Mouse (Mus musculus): ENCODE results near the gene Sec14l2. TPM values are rescaled to one million over a fixed set of nuclear protein-coding genes. Genes with fewer than 3 reads are reported as not detected.
A peak's percentile ranks its signal among the peaks of the same experiment; 100 is the strongest.

Sec14l2 gene
- total RNA-seq, 1 experiment from 2014 or later: 3.7 TPM

GRCm38 (mm10) chr11:4105444-4105843, 17.8 kb downstream of the Sec14l2 start:
- ATAC-seq (replicated peaks; ENCODE audit: low read depth, poor library complexity, severe bottlenecking): no peak

GRCm38 (mm10) chr11:4104989-4105388, 18.2 kb downstream of the Sec14l2 start:
- ATAC-seq (replicated peaks; ENCODE audit: low read depth, poor library complexity, severe bottlenecking): no peak

- no peak for ATAC-seq (replicated peaks; ENCODE audit: low read depth, poor library complexity, severe bottlenecking)
These were observed 19.7 kb downstream of the Sec14l2 start for GRCm38 (mm10) chr11:4103522-4103921.

GRCm38 (mm10) chr11:4101851-4102250, 21.4 kb downstream of the Sec14l2 start:
- 0 out of 2 replicates have a peak, but pooled peaks have one; percentile 34 for ATAC-seq (replicated peaks; ENCODE audit: low read depth, poor library complexity, severe bottlenecking)

GRCm38 (mm10) chr11:4099447-4099846, 23.8 kb downstream of the Sec14l2 start:
- ATAC-seq (replicated peaks; ENCODE audit: low read depth, poor library complexity, severe bottlenecking): no peak

GRCm38 (mm10) chr11:4098816-4099215, 24.4 kb downstream of the Sec14l2 start:
- ATAC-seq (replicated peaks; ENCODE audit: low read depth, poor library complexity, severe bottlenecking): no peak

GRCm38 (mm10) chr11:4098120-4098519, 25.1 kb downstream of the Sec14l2 start:
- no peak for ATAC-seq (replicated peaks; ENCODE audit: low read depth, poor library complexity, severe bottlenecking)

GRCm38 (mm10) chr11:4097091-4097621, 26.1 kb downstream of the Sec14l2 start:
- no peak for ATAC-seq (replicated peaks; ENCODE audit: low read depth, poor library complexity, severe bottlenecking)

GRCm38 (mm10) chr11:4096054-4096984, 26.9 kb downstream of the Sec14l2 start:
- peak; percentile 85 for ATAC-seq (replicated peaks; ENCODE audit: low read depth, poor library complexity, severe bottlenecking)

GRCm38 (mm10) chr11:4095171-4096053, 27.8 kb downstream of the Sec14l2 start, which contains the start of gene Mtfp1:
Mtfp1 (minus strand) TSS chr11:4095445.
- peak; percentile 37 for ATAC-seq (replicated peaks; ENCODE audit: low read depth, poor library complexity, severe bottlenecking)

GRCm38 (mm10) chr11:4094378-4095170, 28.6 kb downstream of the Sec14l2 start:
- peak; percentile 37; the same call in 1 of the 2 replicates for ATAC-seq (replicated peaks; ENCODE audit: low read depth, poor library complexity, severe bottlenecking)

GRCm38 (mm10) chr11:4093459-4094377, 29.5 kb downstream of the Sec14l2 start:
- no peak for ATAC-seq (replicated peaks; ENCODE audit: low read depth, poor library complexity, severe bottlenecking)

- no peak for ATAC-seq (replicated peaks; ENCODE audit: low read depth, poor library complexity, severe bottlenecking)
These were observed 35.9 kb downstream of the Sec14l2 start for GRCm38 (mm10) chr11:4087267-4087666.

GRCm38 (mm10) chr11:4086246-4086645, 37.0 kb downstream of the Sec14l2 start:
- peak; percentile 69 for ATAC-seq (replicated peaks; ENCODE audit: low read depth, poor library complexity, severe bottlenecking)

GRCm38 (mm10) chr11:4083316-4084078, 39.7 kb downstream of the Sec14l2 start:
- ATAC-seq (replicated peaks; ENCODE audit: low read depth, poor library complexity, severe bottlenecking): no peak

GRCm38 (mm10) chr11:4080219-4080618, 43.0 kb downstream of the Sec14l2 start:
- peak; percentile 91 for ATAC-seq (replicated peaks; ENCODE audit: low read depth, poor library complexity, severe bottlenecking)

GRCm38 (mm10) chr11:4078267-4078933, 44.8 kb downstream of the Sec14l2 start:
- no peak for ATAC-seq (replicated peaks; ENCODE audit: low read depth, poor library complexity, severe bottlenecking)
